Mouse (Mus musculus): ENCODE data around the gene Dnajb1. TPM values are rescaled to one million over a fixed set of nuclear protein-coding genes. Genes with fewer than 3 reads are reported as not detected.

The Dnajb1 gene
- polyA plus RNA-seq, 1 experiment from 2014 or later = 75.9 TPM

- DNase-seq (ENCODE audit: low spot score) (peak; percentile 93), ATAC-seq (replicated peaks; ENCODE audit: low FRiP score) (peak; percentile 93)
- peak within 1 kb of the TSS; percentile 78 for H3K27ac ChIP-seq (ENCODE audit: low read depth, low read length)
- H3K36me3 ChIP-seq (ENCODE audit: control insufficient read depth, insufficient read depth, low read length) = peaks cover 2% of the 10 kb centered on the region
- H3K4me1 ChIP-seq (replicated peaks; ENCODE audit: control insufficient read depth, insufficient read depth, low read length) = peaks cover 20% of the 10 kb centered on the region
- H3K27me3 ChIP-seq (replicated peaks; ENCODE audit: control insufficient read depth, insufficient read depth, low read length) = no peaks in the 10 kb centered on the region
- H3K9ac ChIP-seq (ENCODE audit: low read depth, low read length) = peak within 1 kb of the TSS; percentile 91
- no peaks in the 10 kb centered on the region for H3K9me3 ChIP-seq (ENCODE audit: control insufficient read depth, low read length)
- peak within 1 kb of the TSS; percentile 99 for H3K4me2 ChIP-seq
- 5% methylated on average over 50 of the region's 50 CpGs for WGBS
- H3K4me3 ChIP-seq (ENCODE audit: low read depth, low read length) = peak within 1 kb of the TSS; percentile 92
Measured at GRCm38 (mm10) chr8:83652030-83652743, 44.2 kb downstream of the Dnajb1 start, which contains the start of gene Gipc1. Gene Gipc1 (plus strand): TSS chr8:83652677.

- Histone ChIP-seq H3K36me3 (ENCODE audit: control insufficient read depth, insufficient read depth, low read length) (peaks cover 2% of the 10 kb centered on the region), H3K27ac (ENCODE audit: low read depth, low read length) (peak overlapping the region; percentile 78), H3K4me2 (peak overlapping the region; percentile 99), H3K4me3 (ENCODE audit: low read depth, low read length) (peak overlapping the region; percentile 92), H3K9ac (ENCODE audit: low read depth, low read length) (peak overlapping the region; percentile 91), H3K9me3 (ENCODE audit: control insufficient read depth, low read length) (no peaks in the 10 kb centered on the region), H3K27me3 (replicated peaks; ENCODE audit: control insufficient read depth, insufficient read depth, low read length) (no peaks in the 10 kb centered on the region), H3K4me1 (replicated peaks; ENCODE audit: control insufficient read depth, insufficient read depth, low read length) (peaks cover 20% of the 10 kb centered on the region)
- ATAC-seq (replicated peaks; ENCODE audit: low FRiP score) (peak; percentile 24), DNase-seq (ENCODE audit: low spot score) (peak; percentile 43)
- WGBS = 1% methylated on average over 45 of the region's 46 CpGs
Measured at GRCm38 (mm10) chr8:83652744-83653661, 45.0 kb downstream of the Dnajb1 start.

GRCm38 (mm10) chr8:83653662-83654017 is 45.6 kb downstream of the Dnajb1 start:
- H3K4me1 ChIP-seq (replicated peaks; ENCODE audit: control insufficient read depth, insufficient read depth, low read length) = peaks cover 20% of the 10 kb centered on the region
- peak overlapping the region; percentile 99 for H3K4me2 ChIP-seq
- no peaks in the 10 kb centered on the region for H3K9me3 ChIP-seq (ENCODE audit: control insufficient read depth, low read length)
- peaks cover 2% of the 10 kb centered on the region for H3K36me3 ChIP-seq (ENCODE audit: control insufficient read depth, insufficient read depth, low read length)
- peak overlapping the region; percentile 78; the same call in 1 of the 2 replicates for H3K27ac ChIP-seq (ENCODE audit: low read depth, low read length)
- WGBS = 27% methylated on average over 10 of the region's 10 CpGs
- H3K4me3 ChIP-seq (ENCODE audit: low read depth, low read length) = peak overlapping the region; percentile 92
- ATAC-seq (replicated peaks; ENCODE audit: low FRiP score) = no peak
- DNase-seq (ENCODE audit: low spot score) = no peak
- peak overlapping the region; percentile 91 for H3K9ac ChIP-seq (ENCODE audit: low read depth, low read length)
- H3K27me3 ChIP-seq (replicated peaks; ENCODE audit: control insufficient read depth, insufficient read depth, low read length) = no peaks in the 10 kb centered on the region

- Histone ChIP-seq H3K4me3 (ENCODE audit: low read depth, low read length) (no peak overlapping the region), H3K36me3 (ENCODE audit: control insufficient read depth, insufficient read depth, low read length) (peaks cover 2% of the 10 kb centered on the region), H3K4me2 (no peak overlapping the region), H3K27ac (ENCODE audit: low read depth, low read length) (no peak overlapping the region), H3K4me1 (replicated peaks; ENCODE audit: control insufficient read depth, insufficient read depth, low read length) (peaks cover 20% of the 10 kb centered on the region), H3K27me3 (replicated peaks; ENCODE audit: control insufficient read depth, insufficient read depth, low read length) (no peaks in the 10 kb centered on the region), H3K9me3 (ENCODE audit: control insufficient read depth, low read length) (no peaks in the 10 kb centered on the region), H3K9ac (ENCODE audit: low read depth, low read length) (no peak overlapping the region)
- DNase-seq (ENCODE audit: low spot score) (no peak), ATAC-seq (replicated peaks; ENCODE audit: low FRiP score) (no peak)
- WGBS = 87% methylated on average over 6 of the region's 6 CpGs
Measured at GRCm38 (mm10) chr8:83654725-83655124, 46.7 kb downstream of the Dnajb1 start.

GRCm38 (mm10) chr8:83656043-83656442 is 48.0 kb downstream of the Dnajb1 start:
- ATAC-seq (replicated peaks; ENCODE audit: low FRiP score) = no peak
- peaks cover 2% of the 10 kb centered on the region for H3K36me3 ChIP-seq (ENCODE audit: control insufficient read depth, insufficient read depth, low read length)
- H3K4me3 ChIP-seq (ENCODE audit: low read depth, low read length) = no peak overlapping the region
- no peaks in the 10 kb centered on the region for H3K9me3 ChIP-seq (ENCODE audit: control insufficient read depth, low read length)
- no peaks in the 10 kb centered on the region for H3K27me3 ChIP-seq (replicated peaks; ENCODE audit: control insufficient read depth, insufficient read depth, low read length)
- no peak overlapping the region for H3K27ac ChIP-seq (ENCODE audit: low read depth, low read length)
- H3K9ac ChIP-seq (ENCODE audit: low read depth, low read length) = no peak overlapping the region
- no peak overlapping the region; the same call in 1 of the 2 replicates for H3K4me2 ChIP-seq
- 86% methylated on average over 9 of the region's 9 CpGs for WGBS
- H3K4me1 ChIP-seq (replicated peaks; ENCODE audit: control insufficient read depth, insufficient read depth, low read length) = peaks cover 27% of the 10 kb centered on the region
- DNase-seq (ENCODE audit: low spot score) = no peak

GRCm38 (mm10) chr8:83656484-83657246 is 48.7 kb downstream of the Dnajb1 start:
- Histone ChIP-seq H3K4me2 (peak overlapping the region; percentile 31), H3K9me3 (ENCODE audit: control insufficient read depth, low read length) (no peaks in the 10 kb centered on the region), H3K9ac (ENCODE audit: low read depth, low read length) (0 out of 2 replicates have a peak overlapping the region, but pooled peaks have one; percentile 12), H3K36me3 (ENCODE audit: control insufficient read depth, insufficient read depth, low read length) (peaks cover 2% of the 10 kb centered on the region), H3K27ac (ENCODE audit: low read depth, low read length) (peak overlapping the region; percentile 47; the same call in 1 of the 2 replicates), H3K27me3 (replicated peaks; ENCODE audit: control insufficient read depth, insufficient read depth, low read length) (no peaks in the 10 kb centered on the region), H3K4me3 (ENCODE audit: low read depth, low read length) (no peak overlapping the region), H3K4me1 (replicated peaks; ENCODE audit: control insufficient read depth, insufficient read depth, low read length) (peaks cover 29% of the 10 kb centered on the region)
- 53% methylated on average over 13 of the region's 13 CpGs for WGBS
- DNase-seq (ENCODE audit: low spot score) (no peak), ATAC-seq (replicated peaks; ENCODE audit: low FRiP score) (peak; percentile 44)

GRCm38 (mm10) chr8:83660545-83660944 is 52.6 kb downstream of the Dnajb1 start:
- peaks cover 30% of the 10 kb centered on the region for H3K4me1 ChIP-seq (replicated peaks; ENCODE audit: control insufficient read depth, insufficient read depth, low read length)
- no peak overlapping the region for H3K9ac ChIP-seq (ENCODE audit: low read depth, low read length)
- peak overlapping the region; percentile 48 for H3K4me2 ChIP-seq

More at GRCm38 (mm10) chr8:83660545-83660944, 52.6 kb downstream of the Dnajb1 start:
- H3K4me3 ChIP-seq (ENCODE audit: low read depth, low read length) = no peak overlapping the region
- no peaks in the 10 kb centered on the region for H3K9me3 ChIP-seq (ENCODE audit: control insufficient read depth, low read length)
- H3K27me3 ChIP-seq (replicated peaks; ENCODE audit: control insufficient read depth, insufficient read depth, low read length) = no peaks in the 10 kb centered on the region
- WGBS = 34% methylated on average over 8 of the region's 8 CpGs
- DNase-seq (ENCODE audit: low spot score) (no peak), ATAC-seq (replicated peaks; ENCODE audit: low FRiP score) (no peak)
- peaks cover 2% of the 10 kb centered on the region; the same call in 1 of the 2 replicates for H3K36me3 ChIP-seq (ENCODE audit: control insufficient read depth, insufficient read depth, low read length)
- H3K27ac ChIP-seq (ENCODE audit: low read depth, low read length) = no peak overlapping the region
